Mouse (Mus musculus): ENCODE results near the gene Ptpro.

The Ptpro gene

GRCm38 (mm10) chr6:137252194-137252886 is at the start of gene Ptpro:
Ptpro (plus strand) TSS chr6:137252319.
- DNase-seq = no peak

GRCm38 (mm10) chr6:137202661-137203060 is 49.5 kb upstream of the Ptpro start:
- DNase-seq = no peak

- no peak for DNase-seq
These were observed 46.3 kb upstream of the Ptpro start for GRCm38 (mm10) chr6:137205662-137206400.

- no peak for DNase-seq
These were observed 45.0 kb upstream of the Ptpro start for GRCm38 (mm10) chr6:137207126-137207525.

GRCm38 (mm10) chr6:137209992-137210391 is 42.1 kb upstream of the Ptpro start:
- DNase-seq = no peak

- DNase-seq = no peak
These were observed 41.1 kb upstream of the Ptpro start for GRCm38 (mm10) chr6:137210991-137211390.

- DNase-seq = no peak
These were observed 40.7 kb upstream of the Ptpro start for GRCm38 (mm10) chr6:137211441-137211840.

- no peak for DNase-seq
These were observed 34.2 kb upstream of the Ptpro start for GRCm38 (mm10) chr6:137217841-137218463.

GRCm38 (mm10) chr6:137252887-137253242 is 746 bp downstream of the Ptpro start:
- DNase-seq = no peak

- DNase-seq = no peak
These were observed 1.3 kb downstream of the Ptpro start for GRCm38 (mm10) chr6:137253415-137253814.

- DNase-seq = no peak
These were observed 8.9 kb downstream of the Ptpro start for GRCm38 (mm10) chr6:137261033-137261432.

- DNase-seq = no peak
These were observed 10.0 kb downstream of the Ptpro start for GRCm38 (mm10) chr6:137262087-137262486.

GRCm38 (mm10) chr6:137268019-137268418 is 15.9 kb downstream of the Ptpro start:
- no peak for DNase-seq

GRCm38 (mm10) chr6:137268592-137268991 is 16.5 kb downstream of the Ptpro start:
- no peak for DNase-seq

GRCm38 (mm10) chr6:137272513-137272912 is 20.4 kb downstream of the Ptpro start:
- DNase-seq = no peak

- DNase-seq = no peak
These were observed 25.5 kb downstream of the Ptpro start for GRCm38 (mm10) chr6:137277587-137277994.

- DNase-seq = no peak
These were observed 27.5 kb downstream of the Ptpro start for GRCm38 (mm10) chr6:137279576-137279975.

- DNase-seq = no peak
These were observed 29.5 kb downstream of the Ptpro start for GRCm38 (mm10) chr6:137281541-137282049.

GRCm38 (mm10) chr6:137282050-137282449 is 29.9 kb downstream of the Ptpro start:
- DNase-seq = no peak

GRCm38 (mm10) chr6:137286376-137286775 is 34.3 kb downstream of the Ptpro start:
- DNase-seq = no peak

- DNase-seq = no peak
These were observed 35.7 kb downstream of the Ptpro start for GRCm38 (mm10) chr6:137287788-137288187.

GRCm38 (mm10) chr6:137288264-137288663 is 36.1 kb downstream of the Ptpro start:
- DNase-seq = no peak

- DNase-seq = no peak
These were observed 40.3 kb downstream of the Ptpro start for GRCm38 (mm10) chr6:137292421-137292820.
